Mouse (Mus musculus): ENCODE results near the gene Cdh13. TPM values are rescaled to one million over a fixed set of nuclear protein-coding genes. Genes with fewer than 3 reads are reported as not detected.

The Cdh13 gene
- polyA plus RNA-seq, 1 experiment = 56.6 TPM

DNA sequence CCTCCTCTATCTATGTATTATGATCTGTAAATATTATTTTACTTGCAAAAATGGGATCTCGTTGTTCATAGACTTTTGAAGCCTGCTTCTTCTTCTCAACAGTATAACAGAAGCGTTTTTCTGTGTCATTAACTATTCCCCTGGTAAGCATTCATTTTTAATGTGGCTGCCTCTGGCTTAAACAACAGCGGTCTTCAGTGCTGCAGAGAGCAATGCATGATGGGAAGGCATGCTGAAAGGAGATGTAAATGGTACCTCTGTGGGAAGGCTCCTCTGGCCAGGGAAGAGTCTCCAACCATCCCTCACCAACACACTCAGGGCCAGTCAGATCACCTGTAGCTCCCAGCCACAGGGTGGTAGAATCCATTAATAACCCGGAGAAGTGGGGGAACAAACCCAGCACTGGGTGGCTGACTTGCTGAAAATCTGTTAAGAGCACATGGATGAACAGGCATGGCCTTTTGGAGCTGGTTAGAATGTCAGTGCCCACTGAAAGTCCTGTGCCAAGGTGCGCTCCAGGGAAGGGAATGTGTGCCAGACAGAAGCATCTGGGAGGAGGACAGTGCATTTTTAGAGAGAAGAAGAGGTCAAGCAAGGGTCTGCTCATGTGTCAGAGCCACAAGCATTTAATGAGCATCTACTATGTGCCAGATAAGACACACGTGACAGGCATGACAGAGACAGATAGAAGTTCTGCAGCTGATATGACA, 893.8 kb downstream of the Cdh13 start:
- H3K4me2 ChIP-seq (ENCODE audit: low read depth) = no peak overlapping the region
- H3ac ChIP-seq (ENCODE audit: control insufficient read depth, insufficient read length) = no peak overlapping the region
- H3K27me3 ChIP-seq (ENCODE audit: control insufficient read depth, insufficient read depth, insufficient read length) = no peaks in the 10 kb centered on the region
- TF ChIP-seq SRF (IDR thresholded peaks at IDR 0.05; ENCODE audit: control insufficient read depth, insufficient read length, low read depth) (no peak), TCF3 (IDR thresholded peaks at IDR 0.05; ENCODE audit: insufficient read length, low read depth) (no peak), MAX (IDR thresholded peaks at IDR 0.05; ENCODE audit: low read depth) (no peak), MYOG (IDR thresholded peaks at IDR 0.05; ENCODE audit: control insufficient read depth in 1 of 3, insufficient read depth in 1 of 3, insufficient read length in 2 of 3, low read depth in 2 of 3) (no peak), CEBPB (IDR thresholded peaks at IDR 0.05; ENCODE audit: insufficient read depth, poor library complexity, severe bottlenecking) (no peak), REST (IDR thresholded peaks at IDR 0.05; ENCODE audit: insufficient read depth, insufficient read length) (no peak)
- no peak overlapping the region for H3K4me3 ChIP-seq
- H3K79me2 ChIP-seq (ENCODE audit: control insufficient read depth, insufficient read depth) = no peaks in the 10 kb centered on the region
- no peaks in the 10 kb centered on the region for H3K36me3 ChIP-seq (ENCODE audit: control insufficient read depth, insufficient read depth)

GRCm38 (mm10) chr8:119180626-119181025, 897.1 kb downstream of the Cdh13 start:
- H3K36me3 ChIP-seq (ENCODE audit: control insufficient read depth, insufficient read depth) = no peaks in the 10 kb centered on the region
- TF ChIP-seq MYOG (IDR thresholded peaks at IDR 0.05; ENCODE audit: control insufficient read depth in 1 of 3, insufficient read depth in 1 of 3, insufficient read length in 2 of 3, low read depth in 2 of 3) (no peak), USF1 (IDR thresholded peaks at IDR 0.05; ENCODE audit: low read depth) (no peak), REST (IDR thresholded peaks at IDR 0.05; ENCODE audit: insufficient read depth, insufficient read length) (no peak), TCF12 (IDR thresholded peaks at IDR 0.05; ENCODE audit: insufficient read depth, poor library complexity, severe bottlenecking) (no peak), TCF3 (IDR thresholded peaks at IDR 0.05; ENCODE audit: insufficient read length, low read depth) (no peak), SRF (IDR thresholded peaks at IDR 0.05; ENCODE audit: control insufficient read depth, insufficient read length, low read depth) (no peak), POLR2AphosphoS2 (IDR thresholded peaks at IDR 0.05; ENCODE audit: insufficient read length, low read depth) (no peak), MYOD1 (IDR thresholded peaks at IDR 0.05; ENCODE audit: control insufficient read depth in 1 of 3, insufficient read length in 2 of 3, low read depth in 2 of 3) (no peak), CEBPB (IDR thresholded peaks at IDR 0.05; ENCODE audit: insufficient read depth, poor library complexity, severe bottlenecking) (no peak), POLR2A (IDR thresholded peaks at IDR 0.05; ENCODE audit: insufficient read length, low read depth) (no peak), MAX (IDR thresholded peaks at IDR 0.05; ENCODE audit: low read depth) (no peak), E2F4 (IDR thresholded peaks at IDR 0.05; ENCODE audit: insufficient read depth) (no peak)
- no peak overlapping the region for H3ac ChIP-seq (ENCODE audit: control insufficient read depth, insufficient read length)
- H3K27me3 ChIP-seq (ENCODE audit: control insufficient read depth, insufficient read depth, insufficient read length) = no peaks in the 10 kb centered on the region
- no peak overlapping the region for H3K4me3 ChIP-seq
- H3K4me2 ChIP-seq (ENCODE audit: low read depth) = no peak overlapping the region
- no peaks in the 10 kb centered on the region for H3K79me2 ChIP-seq (ENCODE audit: control insufficient read depth, insufficient read depth)

- Histone ChIP-seq H3K79me2 (ENCODE audit: control insufficient read depth, insufficient read depth) (no peaks in the 10 kb centered on the region), H3K4me3 (no peak overlapping the region), H3ac (ENCODE audit: control insufficient read depth, insufficient read length) (no peak overlapping the region), H3K36me3 (ENCODE audit: control insufficient read depth, insufficient read depth) (no peaks in the 10 kb centered on the region), H3K4me2 (ENCODE audit: low read depth) (no peak overlapping the region), H3K27me3 (ENCODE audit: control insufficient read depth, insufficient read depth, insufficient read length) (no peaks in the 10 kb centered on the region)
- TF ChIP-seq POLR2AphosphoS2 (IDR thresholded peaks at IDR 0.05; ENCODE audit: insufficient read length, low read depth) (no peak), TCF3 (IDR thresholded peaks at IDR 0.05; ENCODE audit: insufficient read length, low read depth) (no peak), USF1 (IDR thresholded peaks at IDR 0.05; ENCODE audit: low read depth) (no peak)
These were observed 912.2 kb downstream of the Cdh13 start for GRCm38 (mm10) chr8:119195695-119196094.

DNA sequence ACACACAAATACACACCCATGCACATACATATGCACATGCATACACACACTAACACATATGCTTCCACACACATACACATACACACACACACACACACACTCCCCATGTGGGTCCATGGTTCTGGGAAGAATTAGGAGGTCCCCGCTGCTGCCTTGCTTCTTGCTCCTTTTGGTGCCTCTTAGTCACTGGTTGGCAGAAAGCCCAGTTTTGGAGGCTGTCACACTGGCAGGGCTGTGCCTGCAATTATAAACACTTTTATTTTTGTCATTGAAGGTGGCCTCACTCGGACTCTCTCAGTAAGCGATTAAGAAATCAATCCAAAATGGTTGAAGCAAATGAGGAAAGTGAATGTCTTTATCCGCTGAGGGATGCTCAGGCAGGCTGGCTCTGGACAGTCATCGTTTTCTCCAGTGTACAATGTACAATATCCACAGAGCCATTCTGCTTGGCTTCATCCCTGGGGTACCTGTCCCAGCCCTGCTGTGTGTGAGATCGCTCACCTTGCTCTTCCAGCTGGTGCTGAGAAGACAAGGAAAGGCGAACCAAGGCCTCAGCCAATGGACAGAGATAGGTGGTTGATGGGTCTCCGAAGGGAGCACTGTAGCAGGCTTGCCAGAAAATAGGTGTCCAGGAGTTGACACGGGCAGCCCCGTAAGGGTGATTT, 913.1 kb downstream of the Cdh13 start:
- no peak for TF ChIP-seq MAX (IDR thresholded peaks at IDR 0.05; ENCODE audit: low read depth)
- TF ChIP-seq USF1 (IDR thresholded peaks at IDR 0.05; ENCODE audit: low read depth) = no peak
- no peak for TF ChIP-seq REST (IDR thresholded peaks at IDR 0.05; ENCODE audit: insufficient read depth, insufficient read length)
- no peak for TF ChIP-seq CEBPB (IDR thresholded peaks at IDR 0.05; ENCODE audit: insufficient read depth, poor library complexity, severe bottlenecking)
- TF ChIP-seq SRF (IDR thresholded peaks at IDR 0.05; ENCODE audit: control insufficient read depth, insufficient read length, low read depth) = no peak
- no peak for TF ChIP-seq TCF3 (IDR thresholded peaks at IDR 0.05; ENCODE audit: insufficient read length, low read depth)
- TF ChIP-seq MYOG (IDR thresholded peaks at IDR 0.05; ENCODE audit: control insufficient read depth in 1 of 3, insufficient read depth in 1 of 3, insufficient read length in 2 of 3, low read depth in 2 of 3) = no peak
- no peak for TF ChIP-seq TCF12 (IDR thresholded peaks at IDR 0.05; ENCODE audit: insufficient read depth, poor library complexity, severe bottlenecking)
- no peak for TF ChIP-seq POLR2AphosphoS2 (IDR thresholded peaks at IDR 0.05; ENCODE audit: insufficient read length, low read depth)
- no peak overlapping the region for H3ac ChIP-seq (ENCODE audit: control insufficient read depth, insufficient read length)
- no peak overlapping the region for H3K4me2 ChIP-seq (ENCODE audit: low read depth)

GRCm38 (mm10) chr8:119208567-119208966, 925.0 kb downstream of the Cdh13 start:
- H3K79me2 ChIP-seq (ENCODE audit: control insufficient read depth, insufficient read depth) = no peaks in the 10 kb centered on the region

More for the DNA sequence above, 913.1 kb downstream of the Cdh13 start:
- Histone ChIP-seq H3K27me3 (ENCODE audit: control insufficient read depth, insufficient read depth, insufficient read length) (no peaks in the 10 kb centered on the region), H3K79me2 (ENCODE audit: control insufficient read depth, insufficient read depth) (no peaks in the 10 kb centered on the region), H3K4me3 (no peak overlapping the region), H3K36me3 (ENCODE audit: control insufficient read depth, insufficient read depth) (no peaks in the 10 kb centered on the region)

More at GRCm38 (mm10) chr8:119208567-119208966, 925.0 kb downstream of the Cdh13 start:
- no peak overlapping the region for H3ac ChIP-seq (ENCODE audit: control insufficient read depth, insufficient read length)
- H3K36me3 ChIP-seq (ENCODE audit: control insufficient read depth, insufficient read depth) = no peaks in the 10 kb centered on the region
- no peak overlapping the region for H3K4me3 ChIP-seq
- no peak for TF ChIP-seq E2F4 (IDR thresholded peaks at IDR 0.05; ENCODE audit: insufficient read depth)
- no peak for TF ChIP-seq TCF12 (IDR thresholded peaks at IDR 0.05; ENCODE audit: insufficient read depth, poor library complexity, severe bottlenecking)
- TF ChIP-seq SRF (IDR thresholded peaks at IDR 0.05; ENCODE audit: control insufficient read depth, insufficient read length, low read depth) = no peak
- H3K27me3 ChIP-seq (ENCODE audit: control insufficient read depth, insufficient read depth, insufficient read length) = no peaks in the 10 kb centered on the region
- no peak overlapping the region for H3K4me2 ChIP-seq (ENCODE audit: low read depth)

All from myocyte (in vitro differentiated cells).